Mouse (Mus musculus) spleen, adult 2 months (tissue): Measurements from ENCODE around the gene Nsf. TPM values are rescaled to one million over a fixed set of nuclear protein-coding genes. Genes with fewer than 3 reads are reported as not detected.

Source experiments
- DNase-seq, 2 experiments: peaks; one replicate each; pipeline versions ENCODE4 v3.0.0 to v3.0.0-alpha.2; 2012 to 2021; ENCODE audit warnings: low spot score in 2 of 2, low read depth in 1 of 2
- H3K27ac ChIP-seq: fragments of 200-500 bp; 2 replicates; pipeline ENCODE4 v1.5.1; 2012; ENCODE audit warnings: low read length, inconsistent platforms; ENCODE audit not compliant: insufficient read depth
- H3K27me3 ChIP-seq: fragments of 200-500 bp; 2 replicates; pipeline ENCODE4 v1.6.1; 2012; ENCODE audit warnings: mild to moderate bottlenecking, moderate library complexity, low read length, inconsistent platforms; ENCODE audit not compliant: control insufficient read depth, insufficient read depth
- H3K36me3 ChIP-seq: fragments of 200-500 bp; 2 replicates; pipeline ENCODE4 v1.6.1; 2012; ENCODE audit warnings: mild to moderate bottlenecking, low read length, inconsistent platforms; ENCODE audit not compliant: control insufficient read depth, insufficient read depth
- H3K4me1 ChIP-seq: fragments of 200-500 bp; 2 replicates; pipeline ENCODE4 v1.6.1; 2011; ENCODE audit warnings: inconsistent platforms; ENCODE audit not compliant: control insufficient read depth, insufficient read depth, insufficient read length
- H3K4me3 ChIP-seq: fragments of 200-500 bp; 2 replicates; pipeline ENCODE4 v1.5.1; 2011; ENCODE audit warnings: mild to moderate bottlenecking, inconsistent platforms; ENCODE audit not compliant: insufficient read depth, insufficient read length; ENCODE audit errors: extremely low read depth
- CTCF ChIP-seq: fragments of 200-500 bp; IDR thresholded peaks from 2 replicates; pipeline ENCODE4 v1.5.1; 2011; ENCODE audit warnings: mild to moderate bottlenecking, inconsistent platforms; ENCODE audit not compliant: insufficient read depth, insufficient read length, insufficient replicate concordance; ENCODE audit errors: extremely low read depth
- POLR2A ChIP-seq: fragments of 200-500 bp; IDR thresholded peaks from 2 replicates; pipeline ENCODE4 v1.6.1; 2011; ENCODE audit warnings: low read depth, low read length, inconsistent platforms
- WGBS: fragments of 180-500 bp; shearing (Covaris S2); methylation state at CpG from one replicate; pipeline ENCODE4 v1.1.7; 2018; 5-methylcytosine and 5-hydroxymethylcytosine counted together
- polyA plus RNA-seq: library from polyadenylated mRNA; depleted of rRNA; stranded (reverse); fragments of >200 nt; gene quantifications from 2 replicates; pipeline ENCODE4 v1.2.3, GENCODE M21; 2012

Gene Nsf
- polyA plus RNA-seq, 1 experiment, result 36.8 TPM

DNA sequence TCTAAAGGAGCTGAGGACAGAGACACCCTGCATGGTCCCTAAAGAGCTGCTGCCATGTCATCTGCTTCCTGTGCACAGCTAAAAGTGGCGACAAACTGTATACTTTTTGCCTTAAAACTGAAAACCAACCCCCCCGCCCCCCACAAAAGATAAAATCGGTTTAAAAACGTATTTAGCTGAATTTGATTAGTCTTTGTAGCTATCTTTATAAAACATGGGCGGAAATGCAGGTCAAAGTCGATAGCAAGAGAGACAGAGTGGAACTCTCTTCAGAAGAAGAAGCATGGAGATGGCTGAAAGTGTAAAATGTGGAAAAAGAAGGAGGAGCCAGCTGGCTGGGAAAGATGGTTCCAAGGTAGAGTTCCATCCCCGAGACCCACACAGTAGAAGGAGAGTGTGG is 4.9 kb downstream of the Nsf start:
- H3K4me1 ChIP-seq, result peaks cover 15% of the 10 kb centered on the region
- no peak for DNase-seq

DNA sequence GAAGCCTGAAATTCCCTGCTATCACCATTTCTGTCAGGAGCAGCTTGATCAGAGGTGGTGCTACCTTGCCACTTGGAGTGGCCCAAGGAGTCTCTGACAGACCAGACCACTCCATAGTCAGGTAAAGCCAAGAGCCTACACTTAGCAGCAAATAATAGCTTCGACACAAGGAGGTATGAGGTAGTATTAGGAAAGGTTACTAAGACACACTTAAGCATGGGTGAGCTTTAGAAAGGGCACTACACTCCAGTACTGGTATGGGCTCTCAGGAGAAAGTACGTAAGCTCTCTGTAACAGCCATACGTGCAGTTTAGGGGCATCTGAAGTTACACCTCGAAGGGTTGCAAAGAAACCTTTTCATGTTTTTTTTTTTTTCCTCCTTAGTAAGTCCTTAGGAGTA is 11.1 kb downstream of the Nsf start:
- TF ChIP-seq CTCF, result no peak
- H3K27ac ChIP-seq, result no peak overlapping the region
- DNase-seq, result no peak
- no peak overlapping the region for H3K4me3 ChIP-seq
- WGBS, result 89% methylated on average over 4 of the region's 4 CpGs
- H3K36me3 ChIP-seq, result peaks cover 2% of the 10 kb centered on the region; the same call in 1 of the 2 replicates
- H3K4me1 ChIP-seq, result peaks cover 5% of the 10 kb centered on the region; the same call in 1 of the 2 replicates
- H3K27me3 ChIP-seq, result no peaks in the 10 kb centered on the region

More for the DNA sequence above, 4.9 kb downstream of the Nsf start:
- H3K27me3 ChIP-seq, result no peaks in the 10 kb centered on the region
- TF ChIP-seq POLR2A (no peak), CTCF (no peak)
- H3K4me3 ChIP-seq, result no peak overlapping the region
- H3K27ac ChIP-seq, result no peak overlapping the region
- H3K36me3 ChIP-seq, result no peaks in the 10 kb centered on the region
- WGBS, result 73% methylated on average over 7 of the region's 7 CpGs

DNA sequence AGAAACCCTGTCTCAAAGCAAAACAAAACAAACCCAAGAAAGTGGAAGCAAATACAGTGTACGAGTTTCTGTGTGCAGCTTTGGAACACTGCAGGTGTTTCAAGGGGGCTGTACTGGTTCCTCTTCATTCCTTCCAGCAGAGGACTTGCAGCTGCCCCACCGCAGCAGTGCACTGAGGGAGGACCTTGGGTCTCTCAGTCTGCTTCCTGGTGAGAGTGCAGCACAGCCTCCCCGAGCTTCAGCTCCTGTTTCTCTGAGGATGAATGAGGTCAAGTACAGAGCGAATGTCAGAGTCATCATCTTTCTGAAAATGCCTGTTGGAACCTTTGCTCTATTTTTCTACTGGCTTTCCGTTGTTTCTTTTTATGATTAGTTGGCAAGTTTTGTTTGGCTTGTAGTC is 12.5 kb downstream of the Nsf start:
- H3K4me1 ChIP-seq, result peaks cover 5% of the 10 kb centered on the region; the same call in 1 of the 2 replicates
- 45% methylated on average over 5 of the region's 5 CpGs for WGBS

DNA sequence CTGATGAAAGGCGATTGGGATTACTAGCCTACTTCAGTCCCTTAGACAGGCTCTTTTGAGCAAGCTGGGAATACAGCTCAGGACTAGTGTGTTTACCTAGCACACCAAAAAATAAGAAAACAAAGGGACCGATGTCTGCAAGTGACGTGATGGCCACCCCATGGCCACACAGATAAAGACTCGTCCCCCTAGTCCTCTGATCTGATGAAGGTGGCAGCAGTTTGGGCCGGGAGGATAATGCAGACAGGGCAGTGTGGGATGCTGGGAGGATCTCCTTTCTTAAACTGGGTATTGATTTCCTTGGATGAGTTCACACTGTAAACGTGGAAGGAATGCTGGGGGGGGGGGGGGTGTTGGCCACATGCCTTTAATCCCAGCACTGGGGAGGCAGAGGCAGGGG is 13.0 kb downstream of the Nsf start:
- 84% methylated on average over 6 of the region's 6 CpGs for WGBS
- H3K27me3 ChIP-seq, result no peaks in the 10 kb centered on the region
- no peak overlapping the region for H3K4me3 ChIP-seq
- peaks cover 5% of the 10 kb centered on the region; the same call in 1 of the 2 replicates for H3K4me1 ChIP-seq
- peaks cover 2% of the 10 kb centered on the region; the same call in 1 of the 2 replicates for H3K36me3 ChIP-seq
- no peak for DNase-seq
- TF ChIP-seq POLR2A (no peak), CTCF (no peak)
- H3K27ac ChIP-seq, result peak overlapping the region; percentile 51; the same call in 1 of the 2 replicates

More for the DNA sequence above, 12.5 kb downstream of the Nsf start:
- TF ChIP-seq CTCF (no peak), POLR2A (no peak)
- H3K4me3 ChIP-seq, result no peak overlapping the region
- no peaks in the 10 kb centered on the region for H3K27me3 ChIP-seq
- no peak for DNase-seq
- peak overlapping the region; percentile 51; the same call in 1 of the 2 replicates for H3K27ac ChIP-seq
- peaks cover 2% of the 10 kb centered on the region; the same call in 1 of the 2 replicates for H3K36me3 ChIP-seq

DNA sequence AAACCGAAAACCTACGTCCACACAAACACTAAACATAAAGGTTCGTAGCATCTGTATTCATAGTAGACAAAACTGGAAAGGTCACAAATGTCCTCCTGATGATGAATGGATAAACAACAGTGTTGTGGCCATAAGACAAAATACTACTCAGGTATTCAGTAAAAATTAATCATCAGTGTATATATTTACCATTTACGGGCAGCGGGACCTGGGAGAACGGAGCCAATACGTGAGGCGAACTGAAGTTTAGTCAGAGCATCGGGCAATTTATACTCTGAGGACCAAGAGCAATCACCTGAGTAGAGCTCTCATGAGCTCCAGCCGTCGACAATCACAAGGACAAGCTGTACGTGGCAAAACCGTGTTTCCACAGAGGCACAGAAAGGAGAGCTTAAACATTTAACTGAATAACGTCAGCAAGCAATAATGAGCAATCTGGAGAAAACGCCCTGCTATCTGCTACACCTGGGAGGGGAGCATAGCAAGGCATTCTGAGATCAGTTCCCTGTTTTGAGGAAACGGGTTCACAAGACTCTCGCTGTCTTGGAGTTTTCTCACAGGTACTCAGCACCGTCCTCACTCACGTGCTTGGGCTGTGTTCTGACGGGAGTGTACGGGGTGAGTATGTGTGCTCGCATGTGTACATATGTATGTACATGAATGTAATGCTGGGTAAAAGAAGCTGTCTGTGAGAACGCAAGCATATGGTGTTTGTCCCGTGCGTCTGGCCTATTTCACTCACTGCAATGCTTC is 15.7 kb downstream of the Nsf start:
- Histone ChIP-seq H3K4me1 (peaks cover 5% of the 10 kb centered on the region; the same call in 1 of the 2 replicates), H3K4me3 (no peak overlapping the region), H3K27me3 (no peaks in the 10 kb centered on the region), H3K27ac (no peak overlapping the region), H3K36me3 (peaks cover 2% of the 10 kb centered on the region; the same call in 1 of the 2 replicates)
- DNase-seq, result no peak
- TF ChIP-seq POLR2A, result no peak
- TF ChIP-seq CTCF, result no peak
- 95% methylated on average over 25 of the region's 25 CpGs for WGBS

DNA sequence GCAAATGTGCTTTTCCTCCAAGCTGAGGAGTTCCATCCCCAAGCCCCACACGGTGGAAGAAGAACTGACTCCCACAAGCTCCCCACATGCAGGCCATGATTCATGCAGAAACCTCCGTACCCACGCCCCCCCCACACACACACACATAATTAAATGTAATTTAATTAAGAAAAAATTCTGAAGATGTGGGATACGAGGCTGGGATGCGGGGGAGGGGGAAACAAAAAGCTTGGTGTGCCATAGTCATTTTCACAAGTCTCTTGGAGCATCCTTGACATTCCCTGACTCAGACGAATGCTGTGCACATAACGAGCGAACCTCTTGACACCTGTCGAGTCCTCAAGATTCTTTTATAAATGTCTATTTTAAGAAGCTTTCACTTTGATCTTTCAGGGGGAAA is 16.4 kb downstream of the Nsf start:
- Histone ChIP-seq H3K27me3 (no peaks in the 10 kb centered on the region), H3K4me3 (no peak overlapping the region), H3K36me3 (peaks cover 2% of the 10 kb centered on the region; the same call in 1 of the 2 replicates), H3K27ac (no peak overlapping the region), H3K4me1 (peaks cover 5% of the 10 kb centered on the region; the same call in 1 of the 2 replicates)
- DNase-seq, result no peak
- TF ChIP-seq POLR2A (no peak), CTCF (no peak)
- 92% methylated on average over 9 of the region's 9 CpGs for WGBS

DNA sequence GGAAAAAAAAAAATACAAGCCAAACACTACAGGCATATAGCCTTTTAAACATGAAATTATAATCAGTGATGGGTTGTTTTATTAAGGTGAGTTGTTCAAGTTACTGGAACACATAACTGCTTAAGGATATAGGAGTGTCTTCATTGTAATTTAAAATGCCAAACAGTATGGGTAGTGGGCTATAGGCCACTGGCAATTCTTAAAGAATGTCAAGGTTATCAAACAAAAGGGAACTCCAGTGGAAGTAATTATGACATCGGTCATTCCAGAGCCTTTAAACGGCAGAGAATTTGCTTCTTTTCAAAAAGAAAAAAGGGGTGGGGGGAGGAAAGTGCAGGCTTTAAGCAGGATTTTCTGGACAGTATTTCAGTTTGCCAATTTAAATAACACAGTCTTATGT is 18.1 kb downstream of the Nsf start:
- 80% methylated on average over 2 of the region's 2 CpGs for WGBS
- Histone ChIP-seq H3K27me3 (no peaks in the 10 kb centered on the region), H3K27ac (no peak overlapping the region), H3K4me3 (no peak overlapping the region), H3K4me1 (no peaks in the 10 kb centered on the region), H3K36me3 (0 out of 2 replicates have a peak, but pooled peaks cover under 1% of the 10 kb centered on the region)
- no peak for TF ChIP-seq POLR2A
- no peak for TF ChIP-seq CTCF
- DNase-seq, result no peak
